ENCODE assay signal across 8 mouse cellular contexts in genomic region chr9:75762487-75762886, GRCm38 (mm10). TPM values are rescaled to one million over a fixed set of nuclear protein-coding genes. Genes with fewer than 3 reads are reported as not detected.
DNase-seq lines count a peak whose midpoint lies in the region; ATAC-seq and TF ChIP-seq lines count a peak whose summit lies in the region.

No protein-coding gene starts in this region.

- no peaks in the 10 kb centered on the region for H3K4me1 ChIP-seq in forebrain, embryonic 14.5 days (ENCODE audit: control insufficient read depth, insufficient read depth, low read length)
- H3K4me1 ChIP-seq in forebrain, embryonic 12.5 days: no peaks in the 10 kb centered on the region
- peaks cover 7% of the 10 kb centered on the region for H3K4me1 ChIP-seq in liver, adult 2 months (ENCODE audit: control insufficient read depth, insufficient read depth, low read length)

- H3K9ac ChIP-seq in forebrain, embryonic 14.5 days (ENCODE audit: low read length): no peak overlapping the region
- H3K9ac ChIP-seq in forebrain, embryonic 12.5 days: no peak overlapping the region
- H3K9ac ChIP-seq in liver, adult 2 months (ENCODE audit: low read depth, low read length): no peak overlapping the region

- no peak for TF ChIP-seq POLR2A in liver, adult 2 months (IDR thresholded peaks at IDR 0.05; ENCODE audit: extremely low read depth, insufficient read depth, low read length)

- peak; percentile 48; the same call in 1 of the 2 replicates for TF ChIP-seq CTCF in liver, adult 2 months (IDR thresholded peaks at IDR 0.05; ENCODE audit: low read depth, low read length)

- no peaks in the 10 kb centered on the region for H3K27me3 ChIP-seq in forebrain, embryonic 14.5 days (replicated peaks; ENCODE audit: control insufficient read depth, insufficient read depth, low read length)
- H3K27me3 ChIP-seq in forebrain, embryonic 12.5 days: no peaks in the 10 kb centered on the region
- no peaks in the 10 kb centered on the region; the same call in 1 of the 2 replicates for H3K27me3 ChIP-seq in liver, adult 2 months (ENCODE audit: control insufficient read depth, insufficient read depth, low read length)

- no peak overlapping the region for H3K4me2 ChIP-seq in forebrain, embryonic 14.5 days (ENCODE audit: low read length)
- no peak overlapping the region for H3K4me2 ChIP-seq in forebrain, embryonic 12.5 days

- 42% methylated on average over 5 of the region's 5 CpGs for WGBS in forebrain, embryonic 14.5 days
- WGBS in forebrain, embryonic 12.5 days: 44% methylated on average over 5 of the region's 5 CpGs
- 25% methylated on average over 5 of the region's 5 CpGs for WGBS in liver, adult 2 months

- H3K36me3 ChIP-seq in forebrain, embryonic 14.5 days (ENCODE audit: control insufficient read depth, insufficient read depth, low read length): no peaks in the 10 kb centered on the region
- no peaks in the 10 kb centered on the region for H3K36me3 ChIP-seq in forebrain, embryonic 12.5 days (replicated peaks)
- no peaks in the 10 kb centered on the region for H3K36me3 ChIP-seq in liver, adult 2 months (ENCODE audit: control insufficient read depth, insufficient read depth, low read length)

- no peak overlapping the region for H3K27ac ChIP-seq in forebrain, embryonic 14.5 days (ENCODE audit: low read depth, low read length)
- no peak overlapping the region for H3K27ac ChIP-seq in forebrain, embryonic 12.5 days
- no peak overlapping the region for H3K27ac ChIP-seq in liver, adult 2 months (replicated peaks; ENCODE audit: insufficient read depth, low read depth, low read length)

- DNase-seq in forebrain, embryonic 14.5 days (ENCODE audit: low spot score): peak; percentile 78
- DNase-seq in liver, adult 2 months (ENCODE audit: extremely low read depth, low read depth, low spot score): peak; percentile 44
- DNase-seq in liver: no peak
- peak; percentile 22 for DNase-seq in adrenal gland, postnatal 25 days
- peak; percentile 36 to 48 for DNase-seq in layer of hippocampus, postnatal 10 days (ENCODE audit: low spot score in 2 of 2)

- no peaks in the 10 kb centered on the region for H3K79me2 ChIP-seq in liver, adult 2 months (ENCODE audit: control insufficient read depth, insufficient read depth, low read length)

- ATAC-seq in forebrain, embryonic 14.5 days: no peak; the same call in 1 of the 2 replicates
- ATAC-seq in forebrain, embryonic 12.5 days (ENCODE audit: low FRiP score): no peak
- no peak for ATAC-seq in granulocyte monocyte progenitor cell, adult 5-6 weeks (replicated peaks; ENCODE audit: poor library complexity, severe bottlenecking)
- ATAC-seq in monocyte, adult 5-6 weeks (replicated peaks; ENCODE audit: insufficient number of reproducible peaks, low FRiP score, low TSS enrichment, poor library complexity, severe bottlenecking): no peak

- H3K4me3 ChIP-seq in forebrain, embryonic 14.5 days (ENCODE audit: low read depth, low read length): no peak overlapping the region
- no peak overlapping the region for H3K4me3 ChIP-seq in forebrain, embryonic 12.5 days (replicated peaks)
- no peak overlapping the region for H3K4me3 ChIP-seq in liver, adult 2 months (ENCODE audit: insufficient read depth, low read depth, low read length)

- H3K9me3 ChIP-seq in forebrain, embryonic 14.5 days (replicated peaks; ENCODE audit: control insufficient read depth, low read length): no peaks in the 10 kb centered on the region
- H3K9me3 ChIP-seq in forebrain, embryonic 12.5 days: no peaks in the 10 kb centered on the region

RNA-seq across cellular contexts. Expression of gene Bmp5, which starts 12.7 kb away (rescaled TPM):
- polyA plus RNA-seq in forebrain, embryonic 14.5 days (2014; fragmentation: Nextera tagmentation; extraction: Ambion mirVana): 1.8 and 2.2 TPM in 2 replicates
- 2.1 and 4.1 TPM in 2 replicates for polyA plus RNA-seq in forebrain, embryonic 12.5 days (2016; fragmentation: Nextera tagmentation; extraction: Ambion mirVana)
- 9.7 and 14.6 TPM in 2 replicates for total RNA-seq in liver, adult 2 months (2014; rRNA removed)
- 1.2 and 1.7 TPM in 2 replicates for polyA plus RNA-seq in liver, adult 2 months (2012; rRNA removed)
- 3.6 and 4.0 TPM in 2 replicates for total RNA-seq in adrenal gland, postnatal 25 days (2021)
- total RNA-seq in layer of hippocampus, postnatal 10 days (2021): 1 to 10 TPM; 1.7 to 2.0 TPM
- total RNA-seq in granulocyte monocyte progenitor cell, adult 5-6 weeks (2014; fragmentation: Nextera tagmentation): not detected in 2 replicates
- total RNA-seq in granulocyte monocyte progenitor cell, adult 5-6 weeks (2017): not detected in 2 replicates
- total RNA-seq in monocyte, adult 5-6 weeks (2017): not detected in 3 replicates
